Comparison of ENCODE assay signal across 21 mouse cellular contexts in genomic region chr1:64142691-64143445, GRCm38 (mm10). TPM values are rescaled to one million over a fixed set of nuclear protein-coding genes. Genes with fewer than 3 reads are reported as not detected.
DNase-seq lines count a peak whose midpoint lies in the region; ATAC-seq and TF ChIP-seq lines count a peak whose summit lies in the region.
"Had no signal": no experiment of that assay in that cellular context is flagged by ENCODE, and none has a peak within 500 bp of the region (broad histone marks: within the 10 kb centered on the region; RNA-seq: fewer than 3 reads in every experiment).

No protein-coding gene starts in this region.

- H3K9me3 ChIP-seq in midbrain, embryonic 14.5 days (ENCODE audit: control insufficient read depth, low read length), result no peaks in the 10 kb centered on the region
- no peaks in the 10 kb centered on the region for H3K9me3 ChIP-seq in midbrain, embryonic 15.5 days
- H3K9me3 ChIP-seq: hindbrain, embryonic 12.5 days; intestine, embryonic 15.5 days; liver, embryonic 13.5 days; lung, embryonic 15.5 days; neural tube, embryonic 13.5 days had no signal

- H3K4me2 ChIP-seq in midbrain, embryonic 14.5 days (ENCODE audit: low read length), result no peak overlapping the region
- no peak overlapping the region for H3K4me2 ChIP-seq in midbrain, embryonic 15.5 days
- H3K4me2 ChIP-seq: heart, embryonic 11.5 days; hindbrain, embryonic 12.5 days; intestine, embryonic 15.5 days; liver, embryonic 13.5 days; lung, embryonic 15.5 days; neural tube, embryonic 13.5 days had no signal

- H3K27me3 ChIP-seq in midbrain, embryonic 14.5 days (ENCODE audit: control insufficient read depth, insufficient read depth, low read length), result no peaks in the 10 kb centered on the region
- H3K27me3 ChIP-seq in midbrain, embryonic 15.5 days (replicated peaks), result no peaks in the 10 kb centered on the region
- H3K27me3 ChIP-seq: hindbrain, embryonic 12.5 days; intestine, embryonic 15.5 days; liver, embryonic 13.5 days; lung, embryonic 15.5 days; neural tube, embryonic 13.5 days; Patski had no signal

- no peak for TF ChIP-seq CTCF in brain, embryonic 14.5 days (IDR thresholded peaks at IDR 0.05; ENCODE audit: borderline replicate concordance, extremely low read depth, insufficient read depth, insufficient read length)

- H3K4me3 ChIP-seq in midbrain, embryonic 14.5 days (replicated peaks; ENCODE audit: low read depth, low read length), result no peak overlapping the region
- no peak overlapping the region for H3K4me3 ChIP-seq in midbrain, embryonic 15.5 days
- H3K4me3 ChIP-seq: hindbrain, embryonic 12.5 days; intestine, embryonic 15.5 days; left cerebral cortex, adult 2 months; liver, embryonic 13.5 days; lung, embryonic 15.5 days; neural tube, embryonic 13.5 days had no signal

- peaks cover 3% of the 10 kb centered on the region; the same call in 1 of the 2 replicates for H3K4me1 ChIP-seq in midbrain, embryonic 14.5 days (ENCODE audit: control insufficient read depth, insufficient read depth, low read length)
- H3K4me1 ChIP-seq in midbrain, embryonic 15.5 days, result no peaks in the 10 kb centered on the region
- H3K4me1 ChIP-seq: hindbrain, embryonic 12.5 days; intestine, embryonic 15.5 days; liver, embryonic 13.5 days; lung, embryonic 15.5 days had no signal

- no peak for TF ChIP-seq POLR2A in brain, embryonic 14.5 days (IDR thresholded peaks at IDR 0.05; ENCODE audit: borderline replicate concordance, extremely low read depth, insufficient read depth, insufficient read length, poor library complexity, severe bottlenecking)

- no peak overlapping the region for H3K9ac ChIP-seq in midbrain, embryonic 14.5 days (replicated peaks; ENCODE audit: low read length)
- H3K9ac ChIP-seq in midbrain, embryonic 15.5 days, result no peak overlapping the region
- H3K9ac ChIP-seq: hindbrain, embryonic 12.5 days; intestine, embryonic 15.5 days; liver, embryonic 13.5 days; lung, embryonic 15.5 days; neural tube, embryonic 13.5 days had no signal

- peak; percentile 23 to 33 for DNase-seq in cerebellum, postnatal 10 days
- DNase-seq in cerebellum, adult 9-10 months, result no peak
- DNase-seq in heart, postnatal 10 days, result peak; percentile 18 to 23
- DNase-seq in heart, postnatal 4 days, result no peak
- DNase-seq in midbrain, embryonic 14.5 days, result peak; percentile 40
- peak; percentile 77 for DNase-seq in brain, embryonic 14.5 days (ENCODE audit: low read depth)
- DNase-seq in layer of hippocampus, adult 11-12 months (ENCODE audit: low spot score), result no peak
- DNase-seq: adrenal gland, adult 8-10 months; cerebellum, adult 2 months; kidney, postnatal 4 days; liver, embryonic 13.5 days; lung, postnatal 4 days; thymus, postnatal 14 days had no signal

- no peaks in the 10 kb centered on the region for H3K36me3 ChIP-seq in midbrain, embryonic 14.5 days (ENCODE audit: control insufficient read depth, insufficient read depth, low read length)
- no peaks in the 10 kb centered on the region for H3K36me3 ChIP-seq in midbrain, embryonic 15.5 days (replicated peaks)
- H3K36me3 ChIP-seq: hindbrain, embryonic 12.5 days; intestine, embryonic 15.5 days; liver, embryonic 13.5 days; lung, embryonic 15.5 days; neural tube, embryonic 13.5 days had no signal

- WGBS in midbrain, embryonic 14.5 days, result 57% methylated on average over 6 of the region's 6 CpGs
- WGBS in midbrain, embryonic 15.5 days, result 55% methylated on average over 6 of the region's 6 CpGs

- intact Hi-C loops in heart, postnatal 10 days (cut with DNase I), result no loop called here

- no peak overlapping the region for H3K27ac ChIP-seq in midbrain, embryonic 14.5 days (replicated peaks; ENCODE audit: low read depth, low read length)
- no peak overlapping the region for H3K27ac ChIP-seq in midbrain, embryonic 15.5 days
- H3K27ac ChIP-seq: hindbrain, embryonic 12.5 days; intestine, embryonic 15.5 days; left cerebral cortex, adult 2 months; liver, embryonic 13.5 days; lung, embryonic 15.5 days; neural tube, embryonic 13.5 days had no signal

- no peak for ATAC-seq in midbrain, embryonic 14.5 days (ENCODE audit: low FRiP score, low TSS enrichment)
- ATAC-seq in midbrain, embryonic 15.5 days (replicated peaks), result no peak
- ATAC-seq: intestine, embryonic 15.5 days; Patski had no signal

RNA-seq across cellular contexts. Expression of gene Klf7, which starts 20.8 kb away (rescaled TPM):
- total RNA-seq in heart, postnatal 10 days (2021), result 10 to 100 TPM; 21.5 to 24.0 TPM
- 10 to 100 TPM; 29.4 to 29.6 TPM for total RNA-seq in heart, postnatal 4 days (2021)
- polyA plus RNA-seq in midbrain, embryonic 14.5 days (2014; fragmentation: Nextera tagmentation; extraction: Ambion mirVana), result 86.1 and 95.5 TPM in 2 replicates
- polyA plus RNA-seq in midbrain, embryonic 15.5 days (2015; fragmentation: Nextera tagmentation; extraction: Ambion mirVana), result 117 and 118 TPM in 2 replicates
- polyA plus RNA-seq in brain, embryonic 14.5 days (2012; rRNA removed), result 25.8 and 42.7 TPM in 2 replicates

Comparison
In these comparisons a context has a peak if more than half of its experiments do, and no peak if none do; other contexts are left out.
1. DNase-seq: peak in cerebellum, postnatal 10 days (2 of 2), heart, postnatal 10 days (2 of 2), midbrain, embryonic 14.5 days (single experiment) and brain, embryonic 14.5 days (single experiment); none in cerebellum, adult 9-10 months (single experiment), heart, postnatal 4 days (single experiment) and layer of hippocampus, adult 11-12 months (single experiment).